Comparison of ENCODE assay signal across 19 mouse cellular contexts in the genomic region with DNA sequence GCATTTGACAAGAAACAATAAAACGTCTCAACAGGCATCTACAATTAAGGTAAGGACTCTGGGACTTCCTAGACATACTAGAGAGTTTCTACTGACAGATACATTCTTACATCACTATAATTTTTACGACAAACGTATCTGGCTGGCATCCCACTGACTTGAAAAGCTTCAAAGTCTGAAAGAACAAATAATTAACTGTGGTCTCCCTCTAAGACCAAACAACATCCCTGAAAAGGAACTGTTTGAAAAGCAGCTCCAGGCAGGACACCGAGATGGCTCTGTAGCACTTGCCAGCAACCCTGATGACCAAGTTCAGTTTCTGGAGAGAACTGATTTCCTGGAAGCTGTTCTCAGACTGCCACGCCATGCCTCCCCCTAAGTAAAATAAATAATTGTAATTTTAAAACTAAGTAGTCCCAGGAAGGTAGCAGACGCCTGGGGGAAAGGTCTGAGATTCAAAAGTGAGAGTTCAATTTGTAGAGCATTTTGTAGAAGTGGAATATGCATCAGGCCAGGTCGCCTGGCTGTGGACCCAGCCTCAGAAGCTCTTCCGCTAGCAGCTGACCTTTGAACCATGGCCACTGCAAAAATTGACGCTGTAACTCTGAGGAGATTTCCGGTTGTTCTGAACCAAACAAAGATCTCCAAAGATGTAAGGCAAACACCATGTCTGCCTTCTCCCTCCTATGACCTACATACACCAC.
DNase-seq lines count a peak whose midpoint lies in the region; ATAC-seq and TF ChIP-seq lines count a peak whose summit lies in the region.
"Had no signal": no experiment of that assay in that cellular context is flagged by ENCODE, and none has a peak within 500 bp of the region (broad histone marks: within the 10 kb centered on the region; RNA-seq: fewer than 3 reads in every experiment).

No protein-coding gene starts in this region.

- TF ChIP-seq CTCF in stomach, postnatal 0 days (IDR thresholded peaks at IDR 0.05; ENCODE audit: low read depth), result no peak

- ATAC-seq in kidney, embryonic 14.5 days (ENCODE audit: low FRiP score, low TSS enrichment), result no peak
- no peak for ATAC-seq in stomach, embryonic 15.5 days (ENCODE audit: insufficient read depth, low FRiP score, low read depth)
- no peak for ATAC-seq in stomach, postnatal 0 days (ENCODE audit: low FRiP score, low TSS enrichment)
- ATAC-seq: hindbrain, postnatal 0 days had no signal

- WGBS in kidney, embryonic 14.5 days, result 58% methylated on average over 10 of the region's 10 CpGs
- WGBS in stomach, embryonic 15.5 days, result 45% methylated on average over 10 of the region's 10 CpGs
- WGBS in stomach, postnatal 0 days, result 45% methylated on average over 10 of the region's 10 CpGs

- H3K27me3 ChIP-seq in kidney, embryonic 14.5 days (ENCODE audit: control insufficient read depth, insufficient read depth, low read length), result no peaks in the 10 kb centered on the region
- H3K27me3 ChIP-seq in stomach, embryonic 15.5 days (replicated peaks), result no peaks in the 10 kb centered on the region
- H3K27me3 ChIP-seq in stomach, postnatal 0 days (ENCODE audit: control insufficient read depth, insufficient read depth, low read length), result no peaks in the 10 kb centered on the region
- H3K27me3 ChIP-seq: embryonic facial prominence, embryonic 13.5 days; midbrain, embryonic 13.5 days had no signal

- no peak overlapping the region for H3K9ac ChIP-seq in kidney, embryonic 14.5 days (ENCODE audit: low read depth, low read length)
- no peak overlapping the region for H3K9ac ChIP-seq in stomach, embryonic 15.5 days
- H3K9ac ChIP-seq in stomach, postnatal 0 days (ENCODE audit: low read length), result no peak overlapping the region
- H3K9ac ChIP-seq: embryonic facial prominence, embryonic 13.5 days; liver, embryonic 14.5 days; midbrain, embryonic 13.5 days had no signal

- no peak overlapping the region for H3K27ac ChIP-seq in kidney, embryonic 14.5 days (ENCODE audit: low read depth, low read length)
- peak overlapping the region; percentile 33; the same call in 1 of the 2 replicates for H3K27ac ChIP-seq in stomach, embryonic 15.5 days
- no peak overlapping the region for H3K27ac ChIP-seq in stomach, postnatal 0 days (replicated peaks)
- H3K27ac ChIP-seq: embryonic facial prominence, embryonic 13.5 days; heart, embryonic 10.5 days; hindbrain, postnatal 0 days; liver, embryonic 14.5 days; midbrain, embryonic 13.5 days had no signal

- H3K4me3 ChIP-seq in kidney, embryonic 14.5 days (ENCODE audit: low read length), result no peak overlapping the region
- H3K4me3 ChIP-seq in stomach, embryonic 15.5 days (replicated peaks), result no peak overlapping the region
- no peak overlapping the region for H3K4me3 ChIP-seq in stomach, postnatal 0 days (ENCODE audit: low read depth, low read length)
- H3K4me3 ChIP-seq: embryonic facial prominence, embryonic 13.5 days; heart, embryonic 10.5 days; midbrain, embryonic 13.5 days had no signal

- H3K36me3 ChIP-seq in kidney, embryonic 14.5 days (ENCODE audit: control insufficient read depth, insufficient read depth, low read length), result peaks cover 3% of the 10 kb centered on the region; the same call in 1 of the 2 replicates
- no peaks in the 10 kb centered on the region for H3K36me3 ChIP-seq in stomach, embryonic 15.5 days
- H3K36me3 ChIP-seq in stomach, postnatal 0 days (ENCODE audit: control insufficient read depth, insufficient read depth, low read length), result no peaks in the 10 kb centered on the region

- H3K4me1 ChIP-seq in kidney, embryonic 14.5 days (ENCODE audit: control insufficient read depth, insufficient read depth, low read length), result peaks cover 10% of the 10 kb centered on the region; the same call in 1 of the 2 replicates
- peaks cover 18% of the 10 kb centered on the region; the same call in 1 of the 2 replicates for H3K4me1 ChIP-seq in stomach, embryonic 15.5 days
- no peaks in the 10 kb centered on the region; the same call in 1 of the 2 replicates for H3K4me1 ChIP-seq in stomach, postnatal 0 days (replicated peaks; ENCODE audit: control insufficient read depth, insufficient read depth)

- H3K9me3 ChIP-seq in kidney, embryonic 14.5 days (ENCODE audit: control insufficient read depth, low read length), result no peaks in the 10 kb centered on the region
- H3K9me3 ChIP-seq in stomach, embryonic 15.5 days, result no peaks in the 10 kb centered on the region
- no peaks in the 10 kb centered on the region for H3K9me3 ChIP-seq in stomach, postnatal 0 days (ENCODE audit: control insufficient read depth, low read length)
- H3K9me3 ChIP-seq: embryonic facial prominence, embryonic 13.5 days; heart, embryonic 10.5 days; midbrain, embryonic 13.5 days had no signal

- no peak overlapping the region for H3K4me2 ChIP-seq in kidney, embryonic 14.5 days (replicated peaks; ENCODE audit: low read depth, low read length)
- no peak overlapping the region for H3K4me2 ChIP-seq in stomach, embryonic 15.5 days
- H3K4me2 ChIP-seq in stomach, postnatal 0 days (replicated peaks; ENCODE audit: low read depth), result no peak overlapping the region
- H3K4me2 ChIP-seq: embryonic facial prominence, embryonic 13.5 days; midbrain, embryonic 13.5 days had no signal

- no peak for TF ChIP-seq EP300 in stomach, postnatal 0 days (optimal IDR thresholded peaks at IDR 0.05)

- DNase-seq in kidney, adult 18-20 months, result peak; percentile 23
- DNase-seq in stomach, postnatal 0 days (ENCODE audit: low spot score), result no peak
- DNase-seq in kidney, postnatal 25 days, result peak; percentile 45 to 55
- peak; percentile 62 for DNase-seq in yolk sac, embryonic 10.5 days (ENCODE audit: low spot score)
- DNase-seq in left cerebral cortex, adult 18-20 months (ENCODE audit: low spot score in 2 of 2), result no peak
- DNase-seq in frontal cortex, adult 2 months (ENCODE audit: extremely low spot score in 1 of 2, low spot score in 1 of 2), result no peak
- DNase-seq: adrenal gland, postnatal 14 days; B cell, adult 2 months; cerebellum, adult 18-20 months; gastrocnemius, postnatal 14 days; heart, postnatal 14 days; retina, postnatal 1 day had no signal

Comparison
In these comparisons a context has a peak if more than half of its experiments do, and no peak if none do; other contexts are left out.
1. DNase-seq: peak in kidney, adult 18-20 months (single experiment), kidney, postnatal 25 days (2 of 2) and yolk sac, embryonic 10.5 days (single experiment); none in stomach, postnatal 0 days (single experiment), left cerebral cortex, adult 18-20 months (0 of 2) and frontal cortex, adult 2 months (0 of 2).